Mouse (Mus musculus) E14TG2a.4 (cell line): ENCODE results near the gene Inpp4b.

Experiments
- CTCF ChIP-seq: conservative IDR thresholded peaks from 2 replicates; pipeline ENCODE4 v1.5.1; 2014; ENCODE audit warnings: low read length
- NANOG ChIP-seq: IDR thresholded peaks from 2 replicates; pipeline ENCODE4 v1.6.1; 2014; ENCODE audit warnings: borderline replicate concordance, low read length, mixed read lengths
- POU5F1 ChIP-seq: IDR thresholded peaks from 2 replicates; pipeline ENCODE4 v1.6.1; 2014; ENCODE audit warnings: low read length, borderline replicate concordance

- TF ChIP-seq CTCF: no peak
- TF ChIP-seq POU5F1: no peak
- TF ChIP-seq NANOG: no peak
Measured at GRCm38 (mm10) chr8:81485626-81486025, 143.3 kb downstream of the Inpp4b start.
